Mouse (Mus musculus) forebrain, embryonic 16.5 days (tissue): ENCODE data around the gene Fgf22. TPM values are rescaled to one million over a fixed set of nuclear protein-coding genes. Genes with fewer than 3 reads are reported as not detected.
"Not testable (repeated sequence)": the region's sequence is repeated elsewhere in the genome, so short reads cannot be mapped to it uniquely, and the experiment has no call there.

ENCODE experiments used
- ATAC-seq: fragments of 200-750 bp; cut with Nextera tagmentation; 2 replicates; pipeline ENCODE4 v1.8.0; 2017; ENCODE audit warnings: mild to moderate bottlenecking, moderate library complexity
- H3K27ac ChIP-seq: fragments of 300-500 bp; sonication (generic); 2 replicates; pipeline ENCODE4 v1.5.1; 2014; ENCODE audit warnings: low read length, control low read depth
- H3K27me3 ChIP-seq: fragments of 300-500 bp; sonication (generic); replicated peaks from 2 replicates; pipeline ENCODE4 v1.6.1; 2014; ENCODE audit warnings: low read length; ENCODE audit not compliant: control insufficient read depth, insufficient read depth
- H3K36me3 ChIP-seq: fragments of 300-500 bp; sonication (generic); 2 replicates; pipeline ENCODE4 v1.6.1; 2014; ENCODE audit not compliant: control insufficient read depth, insufficient read depth
- H3K4me1 ChIP-seq: fragments of 300-500 bp; sonication (generic); replicated peaks from 2 replicates; pipeline ENCODE4 v1.6.1; 2014; ENCODE audit warnings: low read length; ENCODE audit not compliant: control insufficient read depth, insufficient read depth
- H3K4me2 ChIP-seq: fragments of 300-500 bp; sonication (generic); 2 replicates; pipeline ENCODE4 v1.6.1; 2014; ENCODE audit warnings: mild to moderate bottlenecking, low read length, control low read depth
- H3K4me3 ChIP-seq: fragments of 300-500 bp; sonication (generic); replicated peaks from 2 replicates; pipeline ENCODE4 v1.5.1; 2014; ENCODE audit warnings: mild to moderate bottlenecking, low read length, control low read depth
- H3K9ac ChIP-seq: fragments of 300-500 bp; sonication (generic); replicated peaks from 2 replicates; pipeline ENCODE4 v1.6.1; 2014; ENCODE audit warnings: low read depth, low read length, control low read depth
- H3K9me3 ChIP-seq: fragments of 300-500 bp; sonication (generic); 2 replicates; pipeline ENCODE4 v1.6.1; 2016; ENCODE audit warnings: low read length; ENCODE audit not compliant: control insufficient read depth
- WGBS: fragments of 180-500 bp; shearing (Covaris S2); extraction: QIAGEN DNeasy Blood & Tissue Kit; methylation state at CpG from one replicate; pipeline ENCODE4 v1.1.7; 2014; 5-methylcytosine and 5-hydroxymethylcytosine counted together
- polyA plus RNA-seq: library from polyadenylated mRNA; unstranded; fragments of >200 nt; fragmentation: Nextera tagmentation; extraction: Ambion mirVana; gene quantifications from 2 replicates; pipeline ENCODE4 v1.2.1, GENCODE M21; 2015

Fgf22 gene
- polyA plus RNA-seq, 1 experiment from 2014 or later: 0.73 TPM

DNA sequence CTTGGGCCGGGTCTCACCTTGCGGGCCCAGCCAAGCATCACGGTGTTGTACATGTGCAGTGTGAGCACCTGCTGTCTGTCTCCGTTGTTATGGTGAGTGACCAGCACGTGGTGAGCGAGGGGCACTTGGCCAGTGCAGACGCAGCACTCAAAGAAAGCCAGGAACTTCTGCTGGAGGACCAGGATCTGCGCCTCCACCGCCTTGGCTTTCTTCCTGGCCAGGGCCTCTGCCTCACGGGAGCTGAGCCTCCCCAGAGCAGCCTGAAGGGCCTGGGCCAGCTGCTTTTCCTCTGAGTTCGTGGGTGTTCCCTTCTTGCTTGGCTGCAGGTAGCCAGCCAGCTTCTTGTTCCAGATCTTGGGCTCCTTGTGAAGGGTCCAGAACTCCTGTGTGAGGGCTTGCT is 11.7 kb upstream of the Fgf22 start:
- H3K4me1 ChIP-seq: peaks cover 10% of the 10 kb centered on the region
- peaks cover 21% of the 10 kb centered on the region for H3K9me3 ChIP-seq
- WGBS: 94% methylated on average over 11 of the region's 11 CpGs
- peaks cover 46% of the 10 kb centered on the region for H3K36me3 ChIP-seq
- H3K27ac ChIP-seq: no peak overlapping the region
- H3K4me3 ChIP-seq: no peak overlapping the region
- H3K4me2 ChIP-seq: no peak overlapping the region
- ATAC-seq: no peak
- H3K27me3 ChIP-seq: no peaks in the 10 kb centered on the region
- no peak overlapping the region for H3K9ac ChIP-seq

DNA sequence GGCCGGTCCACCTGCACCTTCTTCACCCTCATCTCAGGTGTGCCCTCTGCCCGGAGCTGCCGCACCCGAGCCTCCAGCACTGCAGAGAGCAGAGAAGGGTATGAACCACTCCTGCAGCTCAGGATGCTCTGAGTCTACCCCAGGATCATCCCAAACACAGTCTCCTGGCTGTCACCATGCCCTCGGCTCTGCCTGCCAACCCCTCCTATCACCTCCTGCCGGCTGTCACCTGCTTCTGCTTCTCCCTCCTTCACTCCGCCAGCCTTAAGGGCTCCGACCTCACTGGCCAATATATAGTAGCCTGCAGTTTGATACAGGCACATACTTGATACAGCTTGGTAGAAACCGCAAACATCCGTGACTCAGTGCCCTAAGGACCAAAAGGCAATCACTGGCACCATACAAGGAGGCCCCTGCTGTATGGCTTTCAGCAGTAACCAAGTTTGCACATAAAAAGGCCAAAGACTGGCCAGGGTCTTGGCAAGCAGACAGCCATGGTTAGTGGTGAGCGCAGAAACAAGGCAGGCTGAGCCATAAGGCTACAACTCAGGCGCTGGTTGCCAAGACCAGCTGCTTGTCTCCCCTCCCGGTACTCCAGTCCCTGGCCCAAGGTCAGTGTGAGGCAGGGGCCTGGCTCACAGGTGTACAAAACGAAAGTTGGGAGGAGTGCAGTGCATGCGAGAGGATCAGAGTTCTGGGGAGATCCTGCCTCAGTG is 11.1 kb upstream of the Fgf22 start:
- Histone ChIP-seq H3K27ac (no peak overlapping the region), H3K4me2 (no peak overlapping the region), H3K4me3 (no peak overlapping the region), H3K9me3 (peaks cover 15% of the 10 kb centered on the region), H3K9ac (no peak overlapping the region), H3K36me3 (peaks cover 40% of the 10 kb centered on the region), H3K4me1 (peaks cover 10% of the 10 kb centered on the region), H3K27me3 (no peaks in the 10 kb centered on the region)
- ATAC-seq: no peak
- 93% methylated on average over 15 of the region's 15 CpGs for WGBS

DNA sequence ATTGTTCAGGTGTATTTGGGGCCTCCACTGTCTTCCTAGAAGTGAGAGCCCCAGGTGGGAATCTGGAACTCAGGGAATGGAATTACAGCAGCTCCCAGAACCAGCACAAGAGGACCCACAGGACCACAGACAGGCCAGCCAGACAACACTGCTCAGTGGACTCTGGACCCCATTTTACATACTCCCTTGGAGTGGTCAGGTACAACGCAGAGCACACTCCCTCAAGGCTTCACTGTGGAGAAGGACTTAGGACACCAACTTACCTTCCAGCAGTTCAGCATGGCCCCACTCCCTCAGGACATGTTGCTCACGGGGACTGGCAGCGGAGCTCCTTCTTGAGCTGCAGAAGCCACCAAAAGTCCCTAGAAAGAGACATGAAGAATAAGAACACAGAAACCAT is 9.5 kb upstream of the Fgf22 start:
- peaks cover 2% of the 10 kb centered on the region for H3K9me3 ChIP-seq
- H3K4me3 ChIP-seq: peak overlapping the region; percentile 73; the same call in 1 of the 2 replicates
- peaks cover 10% of the 10 kb centered on the region for H3K4me1 ChIP-seq
- peak overlapping the region; percentile 56 for H3K4me2 ChIP-seq
- WGBS: 93% methylated on average over 3 of the region's 3 CpGs
- H3K27ac ChIP-seq: no peak overlapping the region
- ATAC-seq: no peak
- no peaks in the 10 kb centered on the region for H3K27me3 ChIP-seq
- H3K9ac ChIP-seq: no peak overlapping the region
- H3K36me3 ChIP-seq: peaks cover 24% of the 10 kb centered on the region

DNA sequence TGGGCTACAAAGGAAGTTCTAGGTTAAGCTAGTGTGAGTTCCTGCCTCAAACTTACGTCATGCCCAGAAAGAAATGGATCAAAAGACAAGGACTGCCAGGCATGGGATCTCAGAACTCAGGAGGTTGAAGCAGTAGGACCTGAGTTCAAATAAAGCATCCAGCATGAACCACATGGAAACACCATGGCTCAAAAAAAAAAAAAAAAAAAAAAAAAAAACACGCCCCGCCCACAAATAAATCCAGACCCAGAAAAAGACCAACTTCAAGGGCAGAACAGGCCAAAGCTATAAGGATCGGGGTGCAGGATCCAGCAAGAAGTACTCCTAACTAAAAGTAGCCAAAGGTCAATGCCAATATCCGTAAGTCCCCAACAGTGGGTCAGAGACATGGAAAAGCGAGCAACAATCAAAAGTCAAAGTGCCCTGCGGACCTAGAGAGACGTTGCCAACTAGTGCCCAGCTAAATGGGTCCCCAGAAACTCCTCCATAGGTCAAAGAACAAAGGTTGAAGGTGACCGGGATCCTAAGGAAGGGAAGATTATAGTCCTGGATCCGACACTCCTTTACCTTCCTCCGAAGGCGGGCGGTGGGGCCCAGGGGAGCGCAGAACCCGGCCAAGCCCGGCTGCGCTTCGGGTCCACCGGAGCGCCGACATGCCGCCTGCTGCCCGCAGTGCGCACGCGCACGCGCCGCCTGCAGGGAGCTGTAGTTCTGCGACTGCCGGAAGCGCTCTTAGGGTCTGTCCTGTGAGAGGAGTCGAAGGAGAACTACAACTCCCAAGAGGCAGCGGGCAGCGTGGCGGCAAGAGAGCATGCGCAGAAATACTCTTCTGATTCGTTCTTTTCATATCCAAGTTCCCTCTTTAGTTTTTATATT is 8.7 kb upstream of the Fgf22 start, which contains the start of gene Polrmt:
Polrmt (minus strand) TSS at position 684 of the 876 bp plus-strand sequence.
- Histone ChIP-seq H3K4me1 (peaks cover 10% of the 10 kb centered on the region), H3K27me3 (no peaks in the 10 kb centered on the region), H3K4me3 (peak within 1 kb of the TSS; percentile 73), H3K4me2 (peak within 1 kb of the TSS; percentile 56), H3K36me3 (peaks cover 16% of the 10 kb centered on the region), H3K9me3 (no peaks in the 10 kb centered on the region), H3K9ac (peak within 1 kb of the TSS; percentile 74), H3K27ac (no peak within 1 kb of the TSS)
- ATAC-seq: peak; percentile 99
- 3% methylated on average over 38 of the region's 38 CpGs for WGBS

DNA sequence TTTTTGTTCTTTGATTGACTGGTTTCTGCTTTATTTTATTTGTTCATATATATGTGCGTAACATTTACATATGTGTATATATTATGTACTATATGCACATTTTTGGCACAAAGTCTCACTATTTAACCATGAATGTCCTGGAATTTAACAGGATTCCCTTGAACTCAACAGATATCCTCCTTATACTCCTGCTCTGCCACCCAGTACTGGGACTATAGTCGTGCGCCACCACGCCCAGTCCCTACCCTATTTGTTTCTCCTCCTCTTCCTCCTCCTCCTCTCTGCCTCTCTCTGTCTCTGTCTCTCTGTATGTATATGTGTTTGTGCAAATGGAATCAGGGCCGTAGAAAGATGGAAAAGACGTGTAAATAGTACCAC is 8.1 kb upstream of the Fgf22 start:
- Histone ChIP-seq H3K9me3 (no peaks in the 10 kb centered on the region), H3K27me3 (no peaks in the 10 kb centered on the region), H3K4me2 (peak overlapping the region; percentile 55), H3K4me1 (peaks cover 10% of the 10 kb centered on the region), H3K27ac (no peak overlapping the region), H3K36me3 (peaks cover 11% of the 10 kb centered on the region; the same call in 1 of the 2 replicates), H3K9ac (0 out of 2 replicates have a peak overlapping the region, but pooled peaks have one; percentile 15), H3K4me3 (peak overlapping the region; percentile 12)
- peak; percentile 62 for ATAC-seq
- 23% methylated on average over 6 of the region's 6 CpGs for WGBS

DNA sequence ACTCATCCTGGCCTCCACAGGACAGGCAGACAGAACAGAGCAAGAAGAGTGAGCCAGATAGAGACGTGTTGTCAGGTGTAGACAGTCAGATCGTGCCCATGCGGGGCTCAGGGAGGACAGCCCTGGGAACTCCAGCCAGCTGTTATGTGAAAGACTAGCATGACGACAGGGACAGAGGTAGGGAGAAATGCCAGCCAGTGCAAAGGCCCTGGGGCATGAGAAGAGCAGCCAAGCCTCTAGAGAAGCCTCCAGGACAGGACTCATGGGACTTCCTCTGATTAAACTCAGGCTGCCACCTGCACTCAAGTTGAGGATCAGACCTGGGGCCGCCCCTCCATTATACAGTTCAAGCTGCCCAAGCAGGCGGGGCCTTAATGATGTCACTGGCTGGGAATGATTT is 6.4 kb upstream of the Fgf22 start:
- Histone ChIP-seq H3K4me3 (no peak overlapping the region), H3K36me3 (no peaks in the 10 kb centered on the region; the same call in 1 of the 2 replicates), H3K4me1 (peaks cover 10% of the 10 kb centered on the region), H3K4me2 (no peak overlapping the region), H3K9me3 (no peaks in the 10 kb centered on the region), H3K9ac (no peak overlapping the region), H3K27me3 (no peaks in the 10 kb centered on the region), H3K27ac (no peak overlapping the region)
- ATAC-seq: no peak
- 80% methylated on average over 6 of the region's 6 CpGs for WGBS

GRCm38 (mm10) chr10:79755854-79756253 is 978 bp downstream of the Fgf22 start:
- Histone ChIP-seq H3K27ac (no peak overlapping the region), H3K4me3 (no peak overlapping the region), H3K4me1 (peaks cover 6% of the 10 kb centered on the region; the same call in 1 of the 2 replicates), H3K9ac (no peak overlapping the region), H3K27me3 (no peaks in the 10 kb centered on the region), H3K36me3 (peaks cover 20% of the 10 kb centered on the region), H3K4me2 (no peak overlapping the region), H3K9me3 (no peaks in the 10 kb centered on the region)
- 91% methylated on average over 3 of the region's 3 CpGs for WGBS
- no peak for ATAC-seq

DNA sequence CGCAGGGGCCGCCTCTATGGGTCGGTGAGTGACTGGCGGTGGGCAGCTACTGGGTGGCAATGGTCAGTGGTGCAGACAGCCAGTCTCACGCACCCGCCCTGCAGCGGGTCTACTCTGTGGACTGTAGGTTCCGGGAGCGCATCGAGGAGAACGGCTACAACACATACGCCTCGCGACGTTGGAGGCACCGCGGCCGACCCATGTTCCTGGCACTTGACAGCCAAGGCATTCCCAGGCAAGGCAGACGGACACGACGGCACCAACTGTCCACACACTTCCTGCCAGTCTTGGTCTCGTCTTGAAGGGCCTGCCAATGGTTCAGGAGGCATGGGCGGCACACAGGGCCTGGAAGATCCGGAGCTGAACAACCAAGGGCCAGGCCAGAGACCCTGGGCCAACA is 1.8 kb downstream of the Fgf22 start:
- Histone ChIP-seq H3K9me3 (no peaks in the 10 kb centered on the region), H3K27me3 (no peaks in the 10 kb centered on the region), H3K4me1 (peaks cover 6% of the 10 kb centered on the region; the same call in 1 of the 2 replicates), H3K27ac (no peak overlapping the region), H3K4me2 (no peak overlapping the region), H3K4me3 (no peak overlapping the region), H3K9ac (no peak overlapping the region), H3K36me3 (peaks cover 28% of the 10 kb centered on the region)
- 88% methylated on average over 24 of the region's 24 CpGs for WGBS
- no peak for ATAC-seq

GRCm38 (mm10) chr10:79759675-79760074 is 4.8 kb downstream of the Fgf22 start:
- not testable (repeated sequence) for H3K4me1 ChIP-seq, H3K27ac ChIP-seq, H3K9ac ChIP-seq, H3K4me2 ChIP-seq, H3K9me3 ChIP-seq, H3K4me3 ChIP-seq, H3K27me3 ChIP-seq, ATAC-seq
- H3K36me3 ChIP-seq: peaks cover 31% of the 10 kb centered on the region
- 100% methylated on average over 1 of the region's 1 CpGs for whole genome bisulfite sequencing
